Mouse (Mus musculus): ENCODE results near the gene Enc1.

- no peak for TF ChIP-seq CTCF (IDR thresholded peaks at IDR 0.05; ENCODE audit: control insufficient read depth, insufficient read depth, low read length)
- TF ChIP-seq POLR2A (IDR thresholded peaks at IDR 0.05; ENCODE audit: borderline replicate concordance, control insufficient read depth, low read depth, low read length): no peak
Observed at GRCm38 (mm10) chr13:97262676-97263075, 21.8 kb downstream of the Enc1 start.

Data from bone marrow, adult 2 months (tissue).